Mouse (Mus musculus): ENCODE results near the gene Rps10. TPM values are rescaled to one million over a fixed set of nuclear protein-coding genes. Genes with fewer than 3 reads are reported as not detected.

Gene Rps10
- total and polyA plus RNA-seq, 2 experiments from 2014 or later: 502 to 1,348 TPM

DNA sequence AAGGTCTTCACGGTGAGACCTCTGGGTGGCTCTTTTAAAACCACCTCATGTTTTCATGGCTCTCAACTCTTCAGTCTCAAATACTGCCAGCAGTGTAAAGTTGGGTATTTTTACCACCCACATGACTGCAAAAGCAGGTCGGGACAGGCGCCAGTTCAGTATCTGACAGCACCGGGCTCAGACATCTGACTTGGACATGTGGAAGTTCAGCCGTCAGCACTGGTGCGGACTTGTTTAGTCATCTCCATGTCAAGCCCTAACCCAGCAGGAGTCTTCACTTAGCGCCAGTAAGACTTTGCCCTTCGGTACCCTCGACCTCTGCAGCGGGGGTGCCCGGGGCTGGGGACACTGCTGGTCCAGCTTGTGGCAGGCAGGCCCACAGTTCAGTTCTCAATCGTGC, 49.2 kb downstream of the Rps10 start:
- WGBS: 74% methylated on average over 12 of the region's 12 CpGs
- DNase-seq: no peak
- H3K36me3 ChIP-seq (ENCODE audit: insufficient read depth): peaks cover 55% of the 10 kb centered on the region

DNA sequence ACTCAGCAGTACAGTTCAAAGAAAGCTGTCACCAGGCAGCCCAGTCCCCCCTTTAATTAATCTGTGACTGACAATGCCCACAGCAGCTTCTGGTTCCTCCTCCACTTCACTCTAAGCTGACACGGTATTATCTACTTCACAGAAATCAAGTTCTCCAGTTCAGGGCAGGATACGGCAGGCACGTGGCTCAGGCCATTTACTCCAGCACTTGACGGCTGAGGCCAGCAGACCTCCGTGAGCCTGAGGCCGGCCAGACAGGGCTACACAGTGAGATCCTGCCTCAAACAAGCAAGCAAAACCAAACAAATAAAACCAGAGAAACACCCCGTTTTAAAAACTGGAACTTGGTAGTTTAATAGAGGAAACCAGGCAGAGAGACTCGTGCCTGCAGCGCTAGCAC, 49.8 kb downstream of the Rps10 start:
- ATAC-seq: no peak
- TF ChIP-seq CTCF (IDR thresholded peaks at IDR 0.05; ENCODE audit: low read depth): no peak
- 56% methylated on average over 9 of the region's 9 CpGs for WGBS
- Histone ChIP-seq H3K9me3 (ENCODE audit: low read length) (no peaks in the 10 kb centered on the region), H3K4me1 (ENCODE audit: insufficient read depth) (no peaks in the 10 kb centered on the region), H3K36me3 (ENCODE audit: insufficient read depth) (peaks cover 58% of the 10 kb centered on the region), H3K27ac (ENCODE audit: low read depth, low read length) (no peak overlapping the region), H3K27me3 (ENCODE audit: insufficient read depth, low read length) (no peaks in the 10 kb centered on the region), H3K4me3 (ENCODE audit: low read depth, low read length) (no peak overlapping the region), H3K9ac (no peak overlapping the region), H3K4me2 (ENCODE audit: low read depth) (no peak overlapping the region)
- DNase-seq: no peak

More for the DNA sequence above, 49.2 kb downstream of the Rps10 start:
- no peak overlapping the region for H3K9ac ChIP-seq
- no peak for TF ChIP-seq CTCF (IDR thresholded peaks at IDR 0.05; ENCODE audit: low read depth)
- no peak overlapping the region for H3K4me2 ChIP-seq (ENCODE audit: low read depth)
- no peak overlapping the region for H3K4me3 ChIP-seq (ENCODE audit: low read depth, low read length)
- ATAC-seq: no peak
- no peaks in the 10 kb centered on the region for H3K9me3 ChIP-seq (ENCODE audit: low read length)
- H3K4me1 ChIP-seq (ENCODE audit: insufficient read depth): no peaks in the 10 kb centered on the region
- no peak overlapping the region for H3K27ac ChIP-seq (ENCODE audit: low read depth, low read length)
- H3K27me3 ChIP-seq (ENCODE audit: insufficient read depth, low read length): no peaks in the 10 kb centered on the region

DNA sequence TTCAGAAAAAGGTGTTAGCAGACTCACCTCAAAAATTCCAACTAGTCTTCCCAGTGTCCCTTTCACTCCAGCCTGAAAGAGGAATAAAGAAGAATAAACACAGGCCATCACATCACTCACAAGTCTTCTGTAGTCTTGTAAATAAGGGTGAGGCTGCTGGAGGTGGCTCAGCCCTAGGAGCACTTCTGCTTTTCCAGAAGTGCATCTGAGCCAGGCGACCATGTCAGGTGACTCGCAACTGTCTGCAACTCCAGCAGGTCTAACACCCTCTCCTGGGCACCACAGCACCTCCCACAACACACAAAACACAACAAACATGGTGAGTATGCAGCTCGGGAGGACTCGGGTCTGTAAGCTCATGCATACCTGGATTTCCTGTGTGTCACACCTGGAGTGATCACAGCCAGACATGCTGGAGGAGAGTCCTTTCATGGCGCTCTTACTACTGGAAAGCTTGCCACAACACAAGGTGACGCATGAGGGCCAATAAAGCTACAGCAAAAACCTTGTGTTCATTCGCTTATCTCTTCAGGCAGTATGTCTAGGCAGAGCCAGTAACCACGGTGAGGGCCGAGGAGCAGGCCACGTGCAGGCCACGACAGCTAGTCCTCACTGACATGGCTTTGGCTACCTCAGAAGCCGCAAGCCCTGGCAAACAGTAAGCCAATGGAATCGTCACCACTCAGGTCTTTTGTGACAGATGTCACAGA, 53.1 kb downstream of the Rps10 start:
- Histone ChIP-seq H3K4me1 (ENCODE audit: insufficient read depth) (no peaks in the 10 kb centered on the region), H3K36me3 (ENCODE audit: insufficient read depth) (peaks cover 59% of the 10 kb centered on the region), H3K4me3 (ENCODE audit: low read depth, low read length) (no peak overlapping the region), H3K4me2 (ENCODE audit: low read depth) (no peak overlapping the region), H3K9ac (no peak overlapping the region), H3K27me3 (ENCODE audit: insufficient read depth, low read length) (no peaks in the 10 kb centered on the region), H3K27ac (ENCODE audit: low read depth, low read length) (no peak overlapping the region), H3K9me3 (ENCODE audit: low read length) (no peaks in the 10 kb centered on the region)
- WGBS: 89% methylated on average over 13 of the region's 13 CpGs
- TF ChIP-seq CTCF (IDR thresholded peaks at IDR 0.05; ENCODE audit: low read depth): no peak
- no peak for ATAC-seq
- no peak for DNase-seq

Other genes starting within 250 kb of the Rps10 start
- 13.1 and 14.5 TPM in 2 replicates for gene Grm4, start 115.3 kb downstream of the Rps10 start, total RNA-seq (2014; rRNA removed)
- 3.2 and 5.5 TPM in 2 replicates for gene Grm4, start 115.3 kb downstream of the Rps10 start, polyA plus RNA-seq (2015; fragmentation: Nextera tagmentation; extraction: Ambion mirVana)
- 84.7 and 99.1 TPM in 2 replicates for gene Hmga1, start 80.2 kb downstream of the Rps10 start, total RNA-seq (2014; rRNA removed)
- 122 and 123 TPM in 2 replicates for gene Hmga1, start 80.2 kb downstream of the Rps10 start, polyA plus RNA-seq (2015; fragmentation: Nextera tagmentation; extraction: Ambion mirVana)
- gene AI413582, start 70.9 kb downstream of the Rps10 start, total RNA-seq (2014; rRNA removed): 35.0 and 70.3 TPM in 2 replicates
- 85.2 and 92.8 TPM in 2 replicates for gene AI413582, start 70.9 kb downstream of the Rps10 start, polyA plus RNA-seq (2015; fragmentation: Nextera tagmentation; extraction: Ambion mirVana)
- 324 and 329 TPM in 2 replicates for gene Nudt3, start 13.2 kb downstream of the Rps10 start, total RNA-seq (2014; rRNA removed)
- gene Nudt3, start 13.2 kb downstream of the Rps10 start, polyA plus RNA-seq (2015; fragmentation: Nextera tagmentation; extraction: Ambion mirVana): 249 TPM in 2 replicates
- not detected in 2 replicates for gene RPS10-NUDT3, start 1.4 kb downstream of the Rps10 start, total RNA-seq (2014; rRNA removed)
- not detected in 2 replicates for gene RPS10-NUDT3, start 1.4 kb downstream of the Rps10 start, polyA plus RNA-seq (2015; fragmentation: Nextera tagmentation; extraction: Ambion mirVana)
- gene Pacsin1, start 18.8 kb upstream of the Rps10 start, total RNA-seq (2014; rRNA removed): 29.3 and 38.7 TPM in 2 replicates
- 42.5 and 62.5 TPM in 2 replicates for gene Pacsin1, start 18.8 kb upstream of the Rps10 start, polyA plus RNA-seq (2015; fragmentation: Nextera tagmentation; extraction: Ambion mirVana)
- gene Spdef, start 92.3 kb upstream of the Rps10 start, total RNA-seq (2014; rRNA removed): 2.3 and 3.5 TPM in 2 replicates
- gene Spdef, start 92.3 kb upstream of the Rps10 start, polyA plus RNA-seq (2015; fragmentation: Nextera tagmentation; extraction: Ambion mirVana): 1.5 and 2.3 TPM in 2 replicates
- gene D17Wsu92e, start 184.0 kb upstream of the Rps10 start, total RNA-seq (2014; rRNA removed): 63.6 and 70.5 TPM in 2 replicates
- 8.6 and 9.4 TPM in 2 replicates for gene D17Wsu92e, start 184.0 kb upstream of the Rps10 start, polyA plus RNA-seq (2015; fragmentation: Nextera tagmentation; extraction: Ambion mirVana)
- 137 and 204 TPM in 2 replicates for gene Snrpc, start 201.5 kb upstream of the Rps10 start, total RNA-seq (2014; rRNA removed)
- gene Snrpc, start 201.5 kb upstream of the Rps10 start, polyA plus RNA-seq (2015; fragmentation: Nextera tagmentation; extraction: Ambion mirVana): 259 and 297 TPM in 2 replicates
- gene Uhrf1bp1, start 219.8 kb upstream of the Rps10 start, total RNA-seq (2014; rRNA removed): 9.8 and 13.6 TPM in 2 replicates
- 2.1 and 2.6 TPM in 2 replicates for gene Uhrf1bp1, start 219.8 kb upstream of the Rps10 start, polyA plus RNA-seq (2015; fragmentation: Nextera tagmentation; extraction: Ambion mirVana)